Mouse (Mus musculus): ENCODE measurements around the gene Cacna1c. TPM values are rescaled to one million over a fixed set of nuclear protein-coding genes. Genes with fewer than 3 reads are reported as not detected.
A peak's percentile ranks its signal among the peaks of the same experiment; 100 is the strongest.

Gene Cacna1c
- total RNA-seq, 2 experiments from 2014 or later, result 2.1 to 2.7 TPM

DNA sequence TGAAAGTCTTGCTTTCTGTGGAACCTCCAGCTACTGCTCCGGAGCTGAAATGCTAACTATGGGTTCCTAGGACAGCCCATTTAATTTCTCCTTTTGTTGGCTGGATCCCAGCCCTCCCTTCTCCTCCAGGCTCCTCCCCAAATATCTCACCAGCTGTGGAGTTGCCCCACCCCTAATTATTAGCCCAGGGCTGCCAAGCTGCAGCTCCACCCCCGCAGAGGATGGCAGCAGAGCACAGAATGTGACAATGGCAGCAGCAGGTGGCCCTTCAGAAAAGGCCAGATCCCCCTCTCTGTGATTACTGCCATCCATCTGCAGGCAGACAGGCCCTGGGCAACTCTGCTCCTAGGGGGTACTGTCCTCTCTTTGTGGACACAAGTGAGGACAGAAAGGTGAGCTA is 350.4 kb downstream of the Cacna1c start:
- DNase-seq, result no peak

GRCm38 (mm10) chr6:118845180-118845579 is 351.0 kb downstream of the Cacna1c start:
- no peak for DNase-seq

DNA sequence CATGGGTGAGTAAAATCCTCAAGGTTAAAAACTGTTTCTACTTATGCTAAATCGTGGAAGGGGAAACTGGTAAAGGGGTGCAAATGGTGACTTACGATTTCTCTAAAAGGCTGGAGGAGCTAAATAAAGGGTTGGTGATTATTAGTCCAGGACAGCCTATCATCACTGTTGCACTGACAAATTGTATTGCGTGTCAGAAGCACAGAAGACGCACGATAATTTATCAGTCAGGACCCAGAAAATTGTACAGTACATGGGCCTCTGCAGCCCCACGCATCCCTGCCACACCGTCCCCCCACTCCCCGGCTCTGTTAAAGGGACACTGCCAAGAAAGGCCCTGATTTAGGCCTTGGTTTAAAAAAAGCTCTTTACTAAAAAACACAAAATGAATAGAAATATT is 352.7 kb downstream of the Cacna1c start:
- no peak for DNase-seq

- DNase-seq, result no peak
Observed at GRCm38 (mm10) chr6:118841892-118842291, 354.3 kb downstream of the Cacna1c start.

DNA sequence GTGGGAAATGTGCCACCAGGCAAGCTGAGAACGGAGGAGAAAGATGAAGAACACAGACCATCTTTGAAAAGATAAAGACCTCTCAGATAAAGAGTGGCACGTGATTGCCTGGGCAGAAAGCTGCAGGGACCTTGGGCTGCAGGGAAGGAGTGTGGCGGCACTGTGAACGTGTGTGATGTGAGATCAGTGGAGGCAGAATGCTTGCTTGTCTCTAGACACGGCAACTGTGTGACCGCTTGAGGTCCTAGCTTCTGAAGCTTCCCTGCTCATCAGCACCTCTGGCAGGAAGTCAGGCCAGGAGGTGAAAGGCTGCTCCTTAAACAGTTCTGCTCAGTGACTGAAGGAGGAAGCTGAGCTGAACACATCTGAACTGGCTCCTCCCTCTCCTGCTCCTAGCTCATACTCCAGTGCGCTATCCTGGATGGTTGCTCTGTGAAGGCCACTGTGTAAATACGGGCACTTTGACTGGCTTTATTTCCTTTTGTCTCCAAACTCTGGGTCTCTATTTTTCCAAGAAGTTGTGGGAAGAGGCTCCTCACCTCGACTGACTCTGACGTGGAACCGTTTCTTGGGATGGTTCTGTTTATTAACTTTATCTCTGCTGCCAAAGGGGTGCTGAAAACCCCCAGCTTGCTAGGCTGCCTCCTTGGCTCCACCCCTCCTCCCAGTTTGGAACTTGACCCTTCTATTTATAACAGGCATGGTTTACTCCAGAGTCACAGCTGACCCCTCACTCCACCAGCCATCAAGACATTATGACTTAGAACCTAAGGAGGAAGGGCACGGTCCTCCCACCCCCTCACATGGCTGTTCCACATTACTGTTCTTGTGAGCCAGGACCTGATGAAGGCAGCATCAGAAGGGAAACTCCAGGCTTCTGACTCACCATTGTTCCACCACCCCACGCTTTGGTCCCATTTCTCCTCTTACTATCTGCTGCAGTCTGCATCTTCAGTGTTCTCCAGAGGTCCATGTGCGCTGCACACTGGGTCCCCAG is 357.0 kb downstream of the Cacna1c start:
- no peak for DNase-seq

- no peak for DNase-seq
Observed at GRCm38 (mm10) chr6:118836693-118837092, 359.5 kb downstream of the Cacna1c start.

- DNase-seq, result no peak
Observed at GRCm38 (mm10) chr6:118834046-118834445, 362.2 kb downstream of the Cacna1c start.

DNA sequence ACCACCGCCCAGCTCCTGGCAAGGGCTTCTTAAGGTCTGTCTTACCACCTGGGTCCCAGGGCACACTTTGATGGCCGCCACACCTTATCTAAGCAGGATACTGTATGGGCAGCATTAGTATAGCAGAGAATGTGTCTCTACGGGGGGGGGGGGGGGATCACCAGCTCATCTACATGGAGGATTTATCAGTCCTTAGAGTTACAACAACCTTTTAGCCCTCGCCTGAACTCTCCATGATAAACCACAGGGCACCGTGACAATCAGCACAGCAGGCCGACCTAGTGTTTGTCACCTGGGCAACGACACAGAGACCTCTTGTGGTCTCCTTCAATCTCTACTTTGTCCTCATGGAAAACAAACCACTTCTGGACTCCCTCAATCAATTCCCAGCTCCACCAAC is 363.2 kb downstream of the Cacna1c start:
- no peak for DNase-seq

DNA sequence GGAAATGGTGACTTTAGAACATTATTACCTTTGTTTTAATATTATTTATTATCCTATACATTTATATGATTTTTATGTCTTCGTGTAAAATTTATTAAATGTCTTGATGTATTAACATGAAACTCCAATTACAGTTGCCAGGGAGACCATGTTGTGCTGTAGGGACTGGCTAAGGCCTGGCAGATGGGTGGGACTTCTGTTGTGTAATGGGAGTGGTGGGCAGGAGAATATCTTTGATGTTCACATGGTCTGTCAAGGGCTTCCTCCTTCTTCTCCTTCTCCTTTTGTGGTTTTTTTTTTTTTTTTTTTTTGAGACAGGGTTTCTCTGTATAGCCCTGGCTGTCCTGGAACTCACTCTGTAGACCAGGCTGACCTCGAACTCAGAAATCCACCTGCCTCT is 363.6 kb downstream of the Cacna1c start:
- no peak for DNase-seq

- no peak for DNase-seq
Observed at GRCm38 (mm10) chr6:118830851-118831250, 365.4 kb downstream of the Cacna1c start.

- DNase-seq, result no peak
Observed at GRCm38 (mm10) chr6:118828187-118828586, 368.0 kb downstream of the Cacna1c start.

GRCm38 (mm10) chr6:118827560-118827959 is 368.7 kb downstream of the Cacna1c start:
- no peak for DNase-seq

GRCm38 (mm10) chr6:118825400-118825871 is 370.8 kb downstream of the Cacna1c start:
- DNase-seq, result no peak

GRCm38 (mm10) chr6:118821536-118821935 is 374.7 kb downstream of the Cacna1c start:
- peak; percentile 26 for DNase-seq

- no peak for DNase-seq
Observed at GRCm38 (mm10) chr6:118819657-118820056, 376.6 kb downstream of the Cacna1c start.

GRCm38 (mm10) chr6:118817928-118818503 is 378.2 kb downstream of the Cacna1c start:
- DNase-seq, result no peak

DNA sequence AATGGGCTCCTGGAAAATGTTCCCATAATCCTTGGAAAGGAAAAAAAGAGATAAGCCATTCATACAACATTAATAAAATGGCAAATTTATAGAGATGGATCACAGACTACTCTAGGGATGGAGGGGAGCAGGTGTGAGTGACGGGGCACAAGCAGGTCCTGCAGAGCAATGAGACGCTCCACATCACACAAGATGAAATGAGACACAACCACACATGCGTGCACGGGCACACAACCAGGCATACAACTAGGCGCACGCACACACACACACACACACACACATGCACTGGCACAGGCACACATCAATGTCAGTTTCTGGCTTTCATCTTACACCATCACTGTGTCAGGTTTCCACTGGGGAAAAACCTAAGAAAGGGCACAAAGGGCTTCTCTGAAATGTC is 380.0 kb downstream of the Cacna1c start:
- no peak for DNase-seq

GRCm38 (mm10) chr6:118812556-118812955 is 383.7 kb downstream of the Cacna1c start:
- DNase-seq, result no peak

- DNase-seq, result no peak
Observed at GRCm38 (mm10) chr6:118812007-118812406, 384.2 kb downstream of the Cacna1c start.

DNA sequence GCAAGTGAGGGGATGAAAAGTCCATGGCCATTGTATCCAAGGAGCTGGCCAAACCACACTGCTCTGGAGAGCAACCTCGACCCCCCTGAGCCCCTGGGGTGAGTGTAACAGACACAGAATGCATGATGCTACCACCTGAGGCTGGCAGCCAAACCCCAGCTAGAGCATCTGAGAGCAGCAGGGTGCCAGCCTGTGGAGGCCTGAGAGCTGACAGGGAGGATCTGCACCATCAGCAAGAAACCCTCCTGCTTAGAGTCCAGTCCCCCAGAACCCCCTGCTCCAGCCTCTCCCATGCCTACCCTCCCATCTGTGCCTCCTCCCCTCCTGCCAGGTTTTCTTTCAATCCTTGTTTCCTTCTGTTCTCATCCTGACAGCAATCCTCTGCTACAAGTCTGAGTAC is 385.4 kb downstream of the Cacna1c start:
- no peak for DNase-seq

GRCm38 (mm10) chr6:118805139-118805538 is 391.1 kb downstream of the Cacna1c start:
- no peak for DNase-seq

DNA sequence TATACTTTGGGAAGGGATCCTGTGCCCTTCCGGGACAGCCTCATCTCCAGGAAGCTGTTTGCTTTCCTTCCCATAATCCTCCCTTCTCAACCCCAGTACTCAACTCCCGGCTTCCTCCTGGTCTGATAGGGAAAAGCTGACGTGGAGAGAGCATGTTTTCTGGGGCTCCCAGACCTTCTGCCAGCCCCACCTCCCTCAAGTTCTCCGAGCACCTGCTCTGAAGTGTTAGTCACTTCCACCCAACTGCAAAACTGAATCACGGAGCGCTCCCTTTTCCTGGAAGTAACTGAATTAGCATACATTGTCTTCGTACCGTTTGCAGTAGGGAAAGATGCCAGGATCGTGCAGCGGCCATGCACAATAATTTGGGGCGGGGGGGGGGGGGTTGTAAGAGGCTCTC is 393.9 kb downstream of the Cacna1c start:
- DNase-seq, result no peak

- DNase-seq, result no peak
Observed at GRCm38 (mm10) chr6:118796393-118796792, 399.8 kb downstream of the Cacna1c start.

Measured in gastrocnemius, postnatal 25 days (tissue).